Mouse (Mus musculus): ENCODE results near the gene Ubap2l.

Ubap2l gene

DNA sequence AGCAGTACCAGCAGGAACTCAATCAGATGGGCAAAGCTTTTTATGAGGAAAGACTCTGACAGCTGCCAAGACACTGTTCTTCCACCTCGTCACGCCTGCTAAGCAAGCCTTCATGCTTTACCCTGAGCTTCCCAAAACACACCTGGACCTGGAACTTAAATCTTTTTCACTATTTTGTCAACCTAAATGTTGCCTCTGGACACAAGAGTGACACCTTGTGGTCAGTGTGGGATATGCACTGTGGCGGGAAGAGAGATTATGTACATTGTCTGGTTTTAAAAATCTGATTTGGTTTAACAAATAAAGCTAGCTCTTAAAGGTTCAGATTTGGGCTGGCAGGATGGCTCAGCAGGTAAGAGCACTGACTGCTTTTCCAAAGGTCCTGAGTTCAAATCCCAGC is 13.1 kb upstream of the Ubap2l start:
- peak; percentile 61 to 71 for DNase-seq

DNA sequence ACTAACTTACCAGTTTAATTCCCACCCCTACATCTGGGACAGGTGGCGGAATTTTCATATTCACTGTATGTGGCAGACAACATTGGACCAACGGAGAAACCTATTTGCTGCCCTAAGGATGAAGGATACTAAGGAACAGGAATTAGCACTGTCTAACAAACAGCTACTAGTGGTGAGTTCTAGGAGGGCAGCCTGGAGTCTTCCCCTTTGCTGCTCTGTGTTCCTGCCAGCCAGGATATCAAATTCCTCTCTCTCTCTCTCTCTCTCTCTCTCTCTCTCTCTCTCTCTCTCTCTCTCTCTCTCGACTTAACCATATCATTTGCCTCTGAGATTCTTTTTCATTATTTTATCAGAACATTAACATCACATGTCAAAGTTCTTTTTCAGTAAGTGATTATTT is 12.0 kb upstream of the Ubap2l start:
- no peak for DNase-seq

DNA sequence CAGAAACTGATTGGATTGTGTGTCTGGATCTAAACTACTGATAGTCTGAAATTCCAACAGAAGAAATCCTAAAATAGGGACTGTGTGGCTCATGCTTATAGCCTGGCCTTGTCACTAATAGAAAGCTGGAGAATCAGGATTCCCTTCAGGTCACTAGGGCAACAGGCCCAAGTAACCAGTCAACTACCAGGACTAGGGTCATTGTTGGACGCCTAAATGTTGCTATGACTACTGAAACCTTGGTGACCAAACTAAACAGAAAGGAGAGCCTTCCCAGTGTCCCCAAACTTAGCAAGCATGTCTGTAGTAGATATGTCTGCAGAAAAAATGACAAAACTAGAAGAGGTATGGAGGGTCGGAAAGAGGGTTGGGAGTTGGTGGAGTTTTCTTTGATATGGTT is 10.1 kb upstream of the Ubap2l start:
- DNase-seq, result no peak

DNA sequence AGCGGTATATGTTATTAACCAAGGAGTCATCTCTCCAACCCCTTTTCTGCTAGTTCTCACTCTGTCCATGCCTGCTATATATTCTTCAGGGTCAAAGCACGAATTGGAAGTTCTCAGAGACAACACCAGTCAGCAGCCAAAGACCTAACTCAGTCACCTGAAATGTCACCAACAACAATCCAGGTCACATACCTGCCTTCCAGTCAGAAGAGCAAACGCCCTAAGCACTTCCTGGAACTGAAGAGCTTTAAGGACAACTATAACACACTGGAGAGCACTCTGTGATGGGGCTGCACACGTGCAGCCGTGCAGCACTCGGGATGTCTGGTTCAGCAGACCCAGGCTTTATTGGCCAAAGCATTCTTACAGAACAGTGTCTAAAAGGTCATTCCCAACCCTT is 9.1 kb upstream of the Ubap2l start:
- DNase-seq, result no peak

DNA sequence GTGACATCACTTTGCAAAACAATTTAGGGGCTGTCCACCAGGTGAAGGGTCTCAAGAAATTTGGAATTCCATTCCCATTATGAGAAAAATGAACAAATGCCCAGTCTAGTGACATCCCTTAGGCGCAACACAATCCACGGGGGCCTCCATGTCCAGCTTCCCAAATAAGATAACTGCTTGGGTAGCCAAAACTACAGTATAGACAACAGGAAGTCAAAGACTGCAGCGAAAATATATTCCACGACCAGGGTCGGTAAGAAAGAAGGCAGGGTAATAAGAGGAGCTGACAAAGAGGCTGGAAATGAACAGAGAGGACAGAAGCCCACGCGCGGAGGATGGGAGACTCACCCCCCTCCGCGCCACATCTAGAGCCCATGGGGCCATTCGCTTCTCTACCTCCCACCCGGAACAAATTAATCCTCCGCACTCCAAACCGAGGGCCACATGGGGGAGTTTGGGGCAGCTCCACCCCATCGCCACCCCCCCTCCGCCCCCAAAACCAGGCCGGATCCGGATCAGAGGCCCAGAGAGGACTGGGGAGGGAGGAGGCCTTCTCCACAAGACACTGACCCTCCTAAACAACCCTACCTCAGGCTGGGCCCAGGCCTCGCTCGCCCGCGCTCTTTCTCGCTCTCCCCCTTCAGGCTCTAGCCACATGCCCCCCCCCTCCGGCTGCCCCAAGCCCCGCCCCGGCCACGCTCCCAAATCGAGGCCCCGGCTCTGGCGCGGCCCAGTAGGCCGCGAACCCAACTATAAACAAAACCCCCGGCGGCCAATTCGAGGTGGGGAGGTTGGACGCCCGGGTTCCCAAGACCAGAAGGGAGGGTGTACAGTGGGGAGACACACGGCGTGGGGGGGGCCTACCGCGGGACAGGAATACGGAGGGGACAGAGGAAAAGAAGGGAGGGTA is 732 bp downstream of the Ubap2l start, which contains the start of gene 4933434E20Rik:
Gene 4933434E20Rik (plus strand): TSS at position 196 of the 910 bp plus-strand sequence.
- peak; percentile 80 to 85 for DNase-seq

DNA sequence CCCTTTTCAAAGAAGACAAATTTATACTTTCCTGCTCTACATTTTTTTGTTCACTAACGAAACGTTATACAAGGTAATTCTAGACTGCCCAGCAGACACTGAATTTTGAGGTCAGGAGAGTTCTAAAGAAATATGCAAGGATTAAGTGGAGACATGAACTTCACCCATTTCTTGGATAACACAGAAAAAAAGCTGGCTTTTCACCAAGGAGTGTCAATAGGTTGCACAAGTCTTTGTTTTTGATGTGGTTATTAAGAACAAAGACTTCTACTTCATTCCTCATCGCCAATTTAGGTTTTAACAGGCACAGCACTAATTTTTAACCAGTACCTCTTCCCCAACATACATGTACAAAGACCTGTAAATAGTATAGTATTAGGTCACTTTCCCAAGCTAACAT is 2.7 kb downstream of the Ubap2l start:
- no peak for DNase-seq

DNA sequence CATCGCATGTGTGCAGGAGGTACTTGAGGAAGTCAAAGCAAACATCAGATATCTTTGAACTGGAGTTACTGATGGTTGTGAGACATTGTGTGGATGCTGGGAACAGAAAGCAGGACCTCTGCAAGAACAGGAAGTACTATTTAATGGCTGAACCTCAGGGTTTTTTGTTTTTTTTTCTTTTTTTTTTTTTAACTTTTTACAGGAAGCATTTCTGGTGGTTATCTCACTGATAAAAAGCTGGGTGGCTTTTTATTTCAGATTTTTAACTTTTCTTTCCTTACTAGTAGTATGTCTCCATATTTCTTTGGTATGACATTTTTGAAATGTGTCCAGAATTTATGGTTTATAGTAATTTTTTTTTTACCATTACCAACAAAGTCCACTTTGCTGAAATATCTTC is 16.2 kb downstream of the Ubap2l start:
- DNase-seq, result no peak

DNA sequence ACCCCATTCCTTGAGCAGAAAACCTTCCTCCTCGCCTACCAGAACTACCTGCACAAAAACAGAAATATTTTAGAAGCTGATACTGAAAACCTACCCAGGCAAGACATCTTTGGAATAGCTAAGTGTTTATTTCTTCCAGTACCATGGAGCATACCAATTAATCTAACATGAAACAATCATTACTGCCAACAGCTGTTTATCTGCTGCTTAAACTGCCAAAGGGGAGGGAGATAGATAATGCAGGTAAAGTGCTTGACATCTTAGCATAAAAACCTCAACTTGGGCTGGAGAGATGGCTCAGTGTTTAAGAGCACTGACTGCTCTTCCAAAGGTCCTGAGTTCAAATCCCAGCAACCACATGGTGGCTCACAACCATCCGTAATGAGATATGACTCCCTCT is 17.8 kb downstream of the Ubap2l start:
- no peak for DNase-seq

DNA sequence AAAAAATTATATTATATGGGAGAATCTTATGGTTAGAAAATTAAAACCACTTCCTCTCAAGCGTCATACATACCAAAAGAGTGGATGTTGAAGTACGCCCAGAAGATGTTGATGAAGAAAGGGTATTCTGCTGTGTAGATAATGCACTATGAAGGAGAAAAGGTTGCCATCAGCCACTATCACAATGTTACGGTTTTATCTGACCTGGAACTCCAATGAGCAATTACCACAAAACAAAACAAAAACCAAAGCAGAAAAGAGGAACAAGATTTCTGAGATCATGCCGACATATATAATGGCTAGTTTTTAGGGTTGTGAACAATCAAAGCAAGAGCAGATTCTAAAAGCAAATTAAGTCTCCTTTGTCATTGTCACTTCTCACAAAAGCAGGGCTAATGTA is 35.8 kb downstream of the Ubap2l start:
- no peak for DNase-seq

DNA sequence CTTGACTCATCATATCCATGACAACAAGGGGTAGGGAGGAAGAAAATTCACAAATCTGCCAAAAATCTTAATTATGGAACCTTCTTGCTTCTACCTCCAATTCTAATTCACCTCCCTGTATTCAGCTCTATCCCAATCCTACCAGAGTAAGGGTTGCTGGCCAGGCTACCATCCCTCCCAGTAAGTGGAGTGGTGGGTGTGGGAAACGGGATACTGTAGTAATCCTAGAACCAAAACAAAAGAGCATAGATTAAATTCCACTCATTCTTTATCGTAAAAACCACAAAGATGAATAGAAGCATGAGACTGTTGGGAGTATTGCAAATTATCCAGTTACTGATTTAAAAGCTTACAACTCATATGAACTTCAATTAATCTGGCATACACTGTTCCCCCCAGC is 42.1 kb downstream of the Ubap2l start:
- DNase-seq, result no peak

DNA sequence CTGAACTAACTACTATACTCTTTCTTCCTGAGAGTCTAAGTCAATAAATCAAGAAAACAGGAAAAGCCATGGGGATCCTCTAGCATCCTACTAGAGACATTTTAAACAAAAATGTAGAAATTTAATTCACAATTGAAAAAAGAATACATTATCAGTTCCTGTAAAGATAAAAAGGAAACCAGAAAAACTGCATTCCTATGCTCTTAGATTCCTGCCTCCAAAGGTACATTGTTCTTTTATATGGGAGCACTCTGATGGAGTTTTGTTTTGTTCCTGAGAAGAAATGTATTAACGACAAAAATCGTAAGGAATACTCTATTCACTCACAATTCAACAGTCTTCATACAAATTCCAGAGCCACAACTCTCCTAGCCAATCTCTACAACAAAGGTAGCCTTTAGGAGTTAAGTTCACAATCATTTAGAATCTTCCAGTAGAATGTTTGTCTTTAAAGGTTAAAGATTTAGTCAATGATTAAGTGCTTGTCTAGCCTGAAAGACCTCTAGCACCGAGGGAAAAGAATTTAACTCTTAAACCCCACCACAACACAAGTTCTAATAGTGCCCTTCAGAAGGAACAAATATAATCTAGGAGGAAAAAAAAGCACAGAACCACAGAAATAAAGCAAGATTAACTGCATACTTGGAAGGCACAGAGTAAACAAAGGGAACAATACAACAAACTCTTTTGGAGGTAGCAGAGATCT is 48.2 kb downstream of the Ubap2l start:
- DNase-seq, result no peak

DNA sequence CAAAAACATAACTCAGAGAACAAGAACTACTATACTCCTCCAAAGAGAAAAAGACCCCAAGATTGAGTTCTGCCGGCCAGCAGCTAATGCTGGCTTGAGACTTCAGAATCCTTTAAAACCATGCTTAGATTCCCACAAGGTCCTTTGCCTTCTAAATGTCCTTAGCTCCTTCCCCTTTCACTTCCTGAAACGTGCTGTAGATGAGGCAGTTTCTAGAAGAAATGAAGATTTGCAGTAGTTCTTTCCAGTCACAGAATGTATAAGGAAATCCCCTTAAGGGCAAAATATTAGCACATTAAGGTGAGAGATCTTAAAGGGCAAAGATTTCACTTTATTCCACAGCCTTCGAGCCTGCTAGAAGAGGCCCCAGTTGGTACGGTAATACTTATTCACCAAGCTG is 52.6 kb downstream of the Ubap2l start:
- no peak for DNase-seq

DNA sequence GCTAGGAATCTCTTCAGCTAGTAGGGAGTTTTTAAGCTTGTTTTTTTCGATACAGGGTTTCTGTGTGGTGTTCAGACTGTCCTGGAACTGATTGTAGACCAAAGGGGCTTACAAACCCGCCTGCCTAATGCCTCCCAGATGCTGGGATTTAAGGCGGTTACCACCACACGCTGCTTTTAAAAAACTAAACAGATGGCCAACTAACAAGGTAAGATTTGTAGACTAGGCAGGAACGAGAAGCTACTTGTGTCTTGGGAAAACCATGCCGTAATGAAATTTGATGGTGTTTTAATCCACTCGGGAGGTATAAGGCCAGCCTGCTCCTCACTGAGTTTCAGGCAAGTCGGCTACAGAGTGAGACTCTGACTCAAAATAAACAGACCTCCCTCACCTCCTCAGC is 53.3 kb downstream of the Ubap2l start:
- DNase-seq, result no peak

DNA sequence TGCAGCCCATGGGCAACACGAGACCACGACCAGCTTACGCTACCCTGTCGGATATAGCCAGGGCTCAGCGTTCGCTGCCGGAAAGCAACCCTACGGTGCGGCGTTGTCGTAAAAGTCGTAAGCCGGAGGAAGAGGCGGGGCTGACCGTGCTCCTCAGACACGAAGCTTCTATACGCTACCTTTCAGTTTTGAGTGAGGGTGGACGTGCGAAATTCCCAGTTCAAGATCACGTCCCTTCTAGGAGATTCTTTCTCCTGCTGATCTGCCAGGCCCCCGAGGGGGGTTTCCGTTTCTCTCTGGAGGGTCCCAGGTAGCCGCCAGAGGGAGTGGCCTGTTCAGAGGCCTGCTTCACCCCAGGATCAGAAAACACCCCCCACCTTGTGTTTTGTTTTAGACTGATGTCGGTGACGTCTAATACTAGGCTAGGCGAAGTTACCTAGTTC is 53.8 kb downstream of the Ubap2l start, which contains the start of gene Hax1:
Gene Hax1 (minus strand): TSS at position 169 of the 443 bp plus-strand sequence.
- peak; percentile 97 for DNase-seq

DNA sequence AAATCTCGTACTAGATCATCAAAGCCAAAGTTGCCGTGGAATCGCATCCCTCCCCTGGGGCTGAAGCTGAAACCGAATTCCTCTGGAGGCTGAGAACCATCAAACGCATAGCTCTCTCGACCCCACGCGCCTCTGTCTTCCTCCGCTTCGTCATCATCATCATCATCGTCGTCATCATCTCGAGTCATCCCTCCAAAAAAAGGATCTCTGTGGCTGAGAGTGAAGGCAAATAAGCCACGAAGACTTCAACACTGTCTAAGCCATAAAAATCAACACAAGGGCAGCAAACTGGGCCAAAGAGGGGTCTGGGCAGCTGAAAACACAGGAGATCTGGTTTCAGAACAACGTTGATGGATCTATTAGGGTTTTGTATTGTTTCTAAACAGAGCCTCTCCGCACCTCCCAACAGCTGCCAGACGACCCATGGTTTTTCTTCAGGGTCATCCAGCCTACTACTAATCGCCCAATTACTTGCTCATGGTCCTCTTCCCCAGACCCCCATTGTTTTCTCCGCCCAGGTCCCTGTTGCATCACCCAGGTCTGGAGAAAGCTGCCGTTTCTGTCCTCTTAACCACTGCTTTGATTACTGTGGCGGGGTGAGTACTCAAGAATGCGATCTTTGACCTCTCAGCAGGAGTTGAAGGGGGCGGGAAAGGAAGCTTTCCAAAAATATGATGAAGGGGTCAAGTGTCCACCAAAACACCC is 54.5 kb downstream of the Ubap2l start:
- peak; percentile 34 to 36 for DNase-seq

DNA sequence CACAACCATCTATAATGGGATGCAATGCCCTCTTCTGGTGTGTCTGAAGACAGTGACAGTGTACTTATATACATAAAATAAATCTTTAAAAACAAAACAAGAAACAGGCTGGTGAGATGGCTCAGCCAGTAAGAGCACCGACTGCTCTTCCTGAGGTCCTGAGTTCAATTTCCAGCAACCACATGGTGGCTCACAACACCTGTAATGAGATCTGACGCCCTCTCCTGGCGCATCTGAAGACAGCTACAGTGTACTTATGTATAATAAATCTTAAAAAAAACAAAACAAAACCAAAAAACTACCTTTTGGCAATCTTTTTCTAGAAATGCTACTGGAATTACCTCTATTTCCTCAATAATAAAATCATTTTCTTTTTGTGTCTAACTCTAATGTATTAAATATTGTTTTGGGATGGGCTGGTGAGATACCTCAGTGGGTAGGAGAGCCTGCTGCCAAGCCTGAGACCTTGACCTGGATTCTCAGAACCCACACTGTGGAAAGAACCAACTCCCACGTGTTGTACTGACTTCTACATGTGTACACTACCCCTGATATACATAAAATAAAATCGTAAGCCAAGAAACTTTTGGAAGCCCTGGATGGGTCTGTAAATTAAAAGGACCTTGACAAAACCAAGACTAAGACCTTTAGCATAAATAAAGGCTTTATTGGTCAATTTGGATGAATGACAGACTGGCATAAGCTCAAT is 57.5 kb downstream of the Ubap2l start:
- no peak for DNase-seq

DNA sequence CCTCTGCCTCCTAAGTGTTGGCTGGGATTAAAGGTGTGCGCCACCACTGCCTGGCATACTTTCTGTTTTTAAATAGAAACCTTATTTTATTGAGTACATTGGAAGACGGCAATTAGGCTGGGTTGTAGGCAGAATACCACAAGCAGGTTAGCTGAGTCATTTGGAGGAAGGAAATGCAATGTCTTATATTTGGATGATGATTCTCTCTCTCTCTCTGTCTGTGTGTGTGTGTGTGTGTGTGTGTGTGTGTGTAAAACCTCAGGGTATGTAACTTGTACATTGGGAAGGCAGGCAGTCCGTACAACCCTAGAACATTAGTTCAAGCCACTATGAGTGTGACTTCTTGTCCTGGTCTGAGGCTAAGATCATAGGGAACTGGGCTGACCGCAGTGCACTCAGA is 64.6 kb downstream of the Ubap2l start:
- DNase-seq, result no peak

DNA sequence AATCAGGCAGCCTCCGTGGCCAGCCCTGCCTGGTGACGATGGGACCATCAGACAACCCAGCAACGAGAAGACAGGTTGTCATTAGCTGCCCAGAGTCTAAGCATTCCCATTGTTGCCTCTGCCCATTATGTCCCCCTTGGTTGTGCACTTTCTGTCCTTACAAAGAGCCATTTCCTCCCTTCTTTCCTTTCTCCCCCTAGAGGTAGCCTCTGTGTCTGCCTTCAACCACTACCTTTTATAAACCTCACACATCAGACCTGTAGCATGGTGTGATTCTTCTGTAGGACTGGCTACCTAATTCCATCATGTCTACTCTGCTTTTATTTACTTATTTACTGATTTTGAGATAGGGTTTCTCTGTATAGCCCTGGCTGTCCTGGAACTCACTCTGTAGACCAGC is 65.2 kb downstream of the Ubap2l start:
- no peak for DNase-seq

DNA sequence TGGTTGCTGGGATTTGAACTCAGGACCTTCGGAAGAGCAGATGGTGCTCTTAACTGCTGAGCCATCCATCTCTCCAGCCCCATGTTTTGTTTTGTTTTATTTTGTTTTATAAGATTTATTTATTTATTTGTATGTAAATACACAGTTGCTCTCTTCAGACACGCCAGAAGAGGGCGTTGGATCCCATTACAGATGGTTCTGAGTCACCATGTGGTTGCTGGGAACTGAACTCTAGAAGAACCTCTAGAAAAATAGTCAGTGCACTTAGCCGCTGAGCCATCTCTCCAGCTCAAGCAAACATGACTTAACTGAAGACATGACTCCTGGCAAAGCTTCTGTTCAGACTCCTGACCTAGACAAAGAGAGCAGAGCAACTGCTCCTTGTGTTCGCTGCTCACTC is 70.0 kb downstream of the Ubap2l start:
- DNase-seq, result no peak

DNA sequence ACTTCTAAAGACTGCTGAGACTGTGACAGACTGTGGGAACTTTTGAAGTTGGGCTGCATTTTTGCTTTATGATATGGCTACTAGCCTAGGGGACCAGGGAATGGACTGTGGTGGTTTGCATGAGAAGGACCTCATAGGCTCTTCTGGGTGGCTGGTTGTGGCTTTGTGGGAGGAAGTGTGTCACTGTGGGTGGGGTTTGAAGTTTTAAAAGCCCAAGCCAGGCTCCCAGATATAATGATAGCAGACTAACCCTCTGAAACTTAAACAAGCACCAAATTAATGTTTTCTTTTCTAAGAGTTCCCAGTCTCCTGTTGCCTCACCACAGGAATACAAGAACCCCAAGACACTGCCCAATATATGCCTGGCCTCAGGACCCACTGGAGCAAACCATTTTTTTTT is 75.6 kb downstream of the Ubap2l start:
- no peak for DNase-seq

DNA sequence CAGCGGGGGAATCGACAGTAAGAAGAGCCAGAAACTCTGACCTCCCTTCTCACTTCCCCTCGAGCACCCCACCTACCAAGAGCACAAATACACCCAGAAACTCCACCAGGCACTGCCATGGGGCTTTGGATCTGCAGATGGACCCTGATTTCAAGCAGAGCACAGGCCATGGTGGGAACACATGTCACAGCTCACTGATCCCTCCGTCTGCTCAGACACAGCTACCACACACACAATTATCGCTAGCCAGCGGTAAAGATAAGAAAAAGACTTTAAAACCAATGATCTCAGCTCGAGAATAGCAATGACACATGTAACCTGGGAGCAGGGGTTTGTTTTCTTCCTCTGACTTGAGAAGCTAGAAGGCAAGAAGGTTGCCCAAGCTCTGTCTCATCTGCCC is 83.9 kb downstream of the Ubap2l start:
- DNase-seq, result no peak

DNA sequence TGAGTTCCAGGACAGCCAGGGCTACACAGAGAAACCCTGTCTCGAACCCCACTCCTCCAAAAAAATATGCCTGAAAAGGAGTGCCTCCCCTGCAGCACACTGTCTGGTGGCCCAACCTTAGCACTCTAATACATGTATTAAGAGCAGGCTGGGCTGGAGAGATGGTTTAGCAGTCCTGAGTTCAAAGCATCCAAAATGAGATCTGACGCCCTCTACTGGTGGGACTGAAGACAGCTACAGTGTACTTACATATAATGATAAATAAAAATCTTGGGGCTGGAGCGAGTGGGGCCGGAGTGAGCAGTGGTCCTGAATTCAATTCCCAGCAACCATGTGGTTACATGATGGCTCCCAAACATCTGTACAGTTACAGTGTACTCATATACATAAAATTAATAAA is 85.5 kb downstream of the Ubap2l start:
- peak in 1 of 2 experiments; percentile 27 for DNase-seq

DNA sequence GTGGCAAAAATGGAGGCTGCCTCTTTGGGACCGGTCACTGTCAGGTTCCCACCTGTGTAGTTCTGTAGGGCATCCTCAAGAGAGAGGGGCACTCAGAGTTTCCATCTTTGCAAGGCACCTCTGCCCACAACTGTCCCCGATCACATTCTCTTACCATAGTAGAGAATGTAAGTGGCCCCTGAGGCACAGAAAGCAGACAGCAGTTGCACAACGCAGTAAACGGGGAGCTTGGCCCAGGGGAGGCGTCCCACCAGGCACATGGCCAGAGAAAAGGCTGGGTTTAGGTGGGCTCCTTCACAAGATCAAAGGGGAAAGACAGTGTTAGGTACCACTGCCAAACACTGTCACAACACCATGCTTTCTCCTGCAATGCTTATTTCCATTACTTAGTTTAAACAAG is 86.5 kb downstream of the Ubap2l start:
- DNase-seq, result no peak

Data from cerebellum, postnatal 10 days (tissue).